Mouse (Mus musculus) ZHBTc4 (cell line): ENCODE results near the gene Nr1h3.

Experiments used
- DNase-seq: peaks from one replicate; pipeline ENCODE4 v3.0.0-alpha.2; 2011; ENCODE audit warnings: low read depth, low spot score

The Nr1h3 gene

DNA sequence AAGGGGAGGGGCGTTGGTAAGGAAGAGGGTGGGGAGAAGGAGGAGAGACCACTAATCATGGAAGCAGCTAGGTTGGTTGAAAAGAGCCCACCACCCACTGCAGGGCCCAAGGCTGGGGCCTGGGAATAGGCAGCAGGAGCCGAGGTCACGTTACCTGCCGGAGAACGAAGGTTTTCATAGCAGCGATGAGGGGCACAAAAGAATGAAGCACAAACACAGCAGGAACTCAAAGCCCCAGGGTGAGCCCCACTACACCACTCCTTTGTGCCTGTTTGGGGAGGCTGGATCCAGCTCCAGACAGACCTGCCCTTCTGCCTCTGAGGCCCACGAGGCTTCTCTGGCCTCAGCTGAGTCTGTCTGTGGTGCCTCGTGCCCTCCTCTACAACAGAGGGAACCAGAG lies 62.9 kb downstream of the Nr1h3 start:
- DNase-seq, result peak; percentile 74

DNA sequence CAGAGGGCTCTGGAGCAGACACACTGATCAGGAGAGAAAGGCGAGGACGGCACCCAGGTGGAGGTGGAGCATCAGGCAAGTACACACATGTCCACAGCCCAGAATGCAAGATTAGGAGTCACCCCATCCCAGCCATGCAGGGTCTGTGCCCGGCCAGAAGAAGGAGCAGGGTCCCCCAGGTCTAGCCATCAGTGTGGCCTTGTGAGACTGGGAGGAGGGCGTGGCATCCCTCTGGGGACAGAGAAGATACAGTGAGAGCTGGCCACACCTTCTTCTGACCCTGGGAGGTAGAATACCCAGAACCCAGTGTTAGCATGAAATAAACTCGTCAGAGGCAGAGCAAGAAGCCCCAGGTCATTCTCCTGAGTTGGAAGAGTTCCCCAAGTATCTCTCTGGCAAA lies 63.3 kb downstream of the Nr1h3 start:
- peak; percentile 49 for DNase-seq

DNA sequence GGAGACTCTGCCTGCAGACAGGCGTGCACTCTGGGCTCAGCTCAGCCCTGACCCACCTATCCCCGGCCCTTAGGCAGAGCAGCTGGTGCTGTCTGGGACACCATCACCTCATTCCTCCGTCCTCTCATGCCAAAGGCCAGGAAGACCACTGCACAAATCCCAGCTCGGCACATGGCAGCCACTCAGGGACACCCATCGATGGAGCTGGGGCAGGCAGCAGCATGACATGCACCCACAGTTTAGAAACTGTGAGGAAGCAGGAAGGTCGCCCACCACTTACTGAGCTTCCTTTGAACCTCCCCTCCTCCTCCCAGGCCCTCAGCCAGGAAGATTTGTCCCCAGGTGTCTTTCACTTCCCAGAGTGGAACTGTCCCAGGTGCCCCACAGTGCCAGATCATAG lies 65.2 kb downstream of the Nr1h3 start:
- DNase-seq, result no peak

DNA sequence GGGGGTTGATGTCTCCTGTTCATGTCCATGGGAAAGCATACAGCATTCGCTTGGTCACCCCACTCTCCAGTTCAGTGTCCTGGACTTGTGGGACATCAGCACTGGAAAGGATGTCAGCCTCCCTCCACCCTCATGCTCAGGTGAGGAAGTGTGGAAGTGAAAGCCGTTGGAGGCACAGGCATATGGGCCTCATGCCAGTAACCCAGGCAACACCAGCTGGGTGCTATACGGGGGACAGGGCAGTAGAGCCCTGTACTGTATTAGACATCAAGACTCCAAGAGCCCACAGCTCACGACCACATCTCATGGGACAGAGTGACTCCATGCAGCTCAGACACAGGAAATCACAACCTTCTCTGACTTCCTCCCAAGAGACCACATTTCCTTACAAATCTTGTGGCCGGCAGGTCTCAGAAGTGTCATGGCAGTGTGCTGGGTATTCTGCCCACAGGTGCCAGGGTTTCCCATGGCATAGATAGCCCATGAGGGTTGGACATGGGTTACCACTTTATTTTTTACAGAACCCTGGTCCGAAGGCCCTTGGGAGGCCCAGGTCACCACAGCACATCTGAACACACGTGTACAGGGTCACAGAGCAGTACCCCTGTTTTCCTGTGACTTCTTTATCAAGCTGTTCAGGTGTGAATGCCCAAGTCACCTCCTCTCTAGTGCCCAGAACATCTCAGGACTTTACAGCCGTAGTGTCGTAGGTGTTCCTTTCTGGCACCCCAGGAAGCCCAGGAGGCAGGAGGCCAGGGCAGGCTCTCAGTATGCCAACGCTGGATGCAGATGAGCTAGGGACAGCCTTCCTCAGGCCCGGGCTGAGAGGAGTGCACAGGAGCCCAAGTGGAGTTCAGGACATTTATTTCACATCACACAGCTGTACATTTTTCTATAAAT lies 65.9 kb downstream of the Nr1h3 start:
- no peak for DNase-seq
